Mouse (Mus musculus): ENCODE data around the gene Nup98. TPM values are rescaled to one million over a fixed set of nuclear protein-coding genes. Genes with fewer than 3 reads are reported as not detected.
A peak's percentile ranks its signal among the peaks of the same experiment; 100 is the strongest.

The Nup98 gene
- 10 to 100 TPM; 36.7 to 37.8 TPM for total RNA-seq (2021)

- DNase-seq (ENCODE audit: extremely low spot score in 1 of 2, low spot score in 1 of 2), result peak; percentile 96 to 97
Measured at GRCm38 (mm10) chr7:102209756-102210721, at the start of gene Nup98, which contains the start of gene Pgap2. Gene Nup98 (minus strand): TSS chr7:102210176. Gene Pgap2 (plus strand): TSS chr7:102210208.

- DNase-seq (ENCODE audit: extremely low spot score in 1 of 2, low spot score in 1 of 2), result no peak
Measured at GRCm38 (mm10) chr7:102258753-102259152, 48.8 kb upstream of the Nup98 start.

- peak; percentile 51 to 92 for DNase-seq (ENCODE audit: extremely low spot score in 1 of 2, low spot score in 1 of 2)
Measured at GRCm38 (mm10) chr7:102258189-102258588, 48.2 kb upstream of the Nup98 start.

- no peak for DNase-seq (ENCODE audit: extremely low spot score in 1 of 2, low spot score in 1 of 2)
Measured at GRCm38 (mm10) chr7:102256636-102257035, 46.7 kb upstream of the Nup98 start.

- no peak for DNase-seq (ENCODE audit: extremely low spot score in 1 of 2, low spot score in 1 of 2)
Measured at GRCm38 (mm10) chr7:102255954-102256353, 46.0 kb upstream of the Nup98 start, which contains the start of gene Rhog. Gene Rhog (minus strand): TSS chr7:102256054.

GRCm38 (mm10) chr7:102253631-102254030 is 43.7 kb upstream of the Nup98 start:
- DNase-seq (ENCODE audit: extremely low spot score in 1 of 2, low spot score in 1 of 2), result no peak

- peak; percentile 80 to 82 for DNase-seq (ENCODE audit: extremely low spot score in 1 of 2, low spot score in 1 of 2)
Measured at GRCm38 (mm10) chr7:102250631-102251214, 40.7 kb upstream of the Nup98 start.

- DNase-seq (ENCODE audit: extremely low spot score in 1 of 2, low spot score in 1 of 2), result peak in 1 of 2 experiments; percentile 38
Measured at GRCm38 (mm10) chr7:102249896-102250630, 40.1 kb upstream of the Nup98 start.

- peak in 1 of 2 experiments; percentile 20 for DNase-seq (ENCODE audit: extremely low spot score in 1 of 2, low spot score in 1 of 2)
Measured at GRCm38 (mm10) chr7:102249531-102249895, 39.5 kb upstream of the Nup98 start.

GRCm38 (mm10) chr7:102248691-102249404 is 38.9 kb upstream of the Nup98 start:
- DNase-seq (ENCODE audit: extremely low spot score in 1 of 2, low spot score in 1 of 2), result no peak

GRCm38 (mm10) chr7:102246956-102247797 is 37.2 kb upstream of the Nup98 start:
- DNase-seq (ENCODE audit: extremely low spot score in 1 of 2, low spot score in 1 of 2), result no peak

GRCm38 (mm10) chr7:102246265-102246664 is 36.3 kb upstream of the Nup98 start:
- DNase-seq (ENCODE audit: extremely low spot score in 1 of 2, low spot score in 1 of 2), result no peak

GRCm38 (mm10) chr7:102245775-102246174 is 35.8 kb upstream of the Nup98 start:
- DNase-seq (ENCODE audit: extremely low spot score in 1 of 2, low spot score in 1 of 2), result peak in 1 of 2 experiments; percentile 26

GRCm38 (mm10) chr7:102244782-102245535 is 35.0 kb upstream of the Nup98 start:
- DNase-seq (ENCODE audit: extremely low spot score in 1 of 2, low spot score in 1 of 2), result no peak

GRCm38 (mm10) chr7:102243870-102244269 is 33.9 kb upstream of the Nup98 start:
- DNase-seq (ENCODE audit: extremely low spot score in 1 of 2, low spot score in 1 of 2), result no peak

GRCm38 (mm10) chr7:102242917-102243316 is 32.9 kb upstream of the Nup98 start:
- DNase-seq (ENCODE audit: extremely low spot score in 1 of 2, low spot score in 1 of 2), result no peak

- DNase-seq (ENCODE audit: extremely low spot score in 1 of 2, low spot score in 1 of 2), result no peak
Measured at GRCm38 (mm10) chr7:102242371-102242770, 32.4 kb upstream of the Nup98 start.

GRCm38 (mm10) chr7:102239591-102239990 is 29.6 kb upstream of the Nup98 start:
- no peak for DNase-seq (ENCODE audit: extremely low spot score in 1 of 2, low spot score in 1 of 2)

Measured in layer of hippocampus, postnatal 25 days (tissue).